Mouse (Mus musculus) adrenal gland, postnatal 36 days (tissue): ENCODE measurements around the gene Adm2. TPM values are rescaled to one million over a fixed set of nuclear protein-coding genes. Genes with fewer than 3 reads are reported as not detected.

Experiments used
- DNase-seq, 2 experiments: peaks; one replicate each; pipeline ENCODE4 v3.0.0; 2021; ENCODE audit warnings: mixed read lengths in 1 of 2
- microRNA-seq: library from miRNA; unstranded; fragments of <30 nt; microRNA quantifications from one replicate; pipeline ENCODE4 v1.2.0, GENCODE M21; 2021
- total RNA-seq, 2 experiments: library from RNA; stranded (reverse); gene quantifications; 2 replicates each; pipeline ENCODE4 v1.2.3; 2021

Gene Adm2
- total RNA-seq, 2 experiments from 2014 or later, result not detected

GRCm38 (mm10) chr15:89356372-89356771 is 33.9 kb downstream of the Adm2 start:
- peak; percentile 73 to 81 for DNase-seq

DNA sequence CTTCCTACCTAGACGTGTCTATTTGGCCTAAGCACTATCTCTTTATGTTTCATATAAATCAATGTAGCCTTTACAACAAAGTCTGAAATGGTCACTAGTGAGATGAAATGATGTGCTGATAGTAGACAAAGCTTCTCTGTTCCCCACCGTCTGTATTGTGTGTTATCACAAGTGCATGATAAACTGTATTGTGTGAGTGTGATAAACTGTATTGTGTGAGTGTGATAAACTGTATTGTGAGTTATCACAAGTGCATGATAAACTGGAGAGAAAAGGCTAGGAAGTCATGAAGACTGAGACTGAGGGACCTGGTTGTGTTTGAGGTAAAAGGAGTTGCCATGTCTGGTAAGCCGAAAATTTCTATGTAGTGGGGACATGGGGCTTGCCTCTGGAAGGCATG is 36.3 kb downstream of the Adm2 start:
- no peak for DNase-seq

- no peak for DNase-seq
Measured at GRCm38 (mm10) chr15:89363051-89363450, 40.5 kb downstream of the Adm2 start.

DNA sequence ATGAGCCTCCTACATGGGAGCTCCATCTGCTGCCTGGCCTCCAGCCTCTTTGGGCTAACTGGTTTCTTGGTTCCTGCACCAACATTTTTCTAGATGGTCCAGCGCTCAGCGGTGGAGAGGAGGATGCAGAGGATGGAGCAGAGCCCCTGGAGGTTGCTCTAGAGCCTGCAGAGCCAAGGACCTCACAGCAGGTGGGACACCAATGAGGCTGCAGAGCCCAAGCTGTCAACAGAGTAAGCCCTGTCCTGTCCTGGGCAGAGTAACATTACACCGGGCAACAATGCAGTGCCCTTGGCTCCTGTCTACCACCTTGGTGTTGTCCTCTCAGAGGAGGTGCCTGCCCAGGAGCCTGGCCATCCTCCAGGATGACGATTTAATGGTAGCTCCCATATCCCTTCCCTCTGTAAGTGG is 42.6 kb downstream of the Adm2 start:
- DNase-seq, result no peak

DNA sequence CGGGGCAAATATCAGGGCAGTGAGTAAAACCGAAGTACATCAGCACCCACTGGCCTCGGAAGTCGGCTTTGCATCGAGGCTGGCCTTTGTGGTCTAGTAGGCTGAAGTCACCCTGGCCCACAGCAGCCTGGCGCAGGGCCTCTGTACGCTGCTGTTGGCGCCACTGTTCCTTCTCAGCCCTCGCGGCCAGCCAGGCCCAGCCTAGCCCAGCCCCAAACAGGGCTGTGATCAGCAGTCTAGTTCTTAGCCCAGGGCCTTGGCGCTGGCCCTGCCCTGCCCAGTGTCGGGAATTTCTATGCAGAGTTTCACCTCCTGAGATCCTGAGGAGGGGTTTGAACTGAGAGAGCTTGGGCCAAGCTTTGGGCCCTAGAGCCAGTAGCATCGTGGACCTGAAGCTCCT is 49.5 kb downstream of the Adm2 start:
- DNase-seq, result no peak

DNA sequence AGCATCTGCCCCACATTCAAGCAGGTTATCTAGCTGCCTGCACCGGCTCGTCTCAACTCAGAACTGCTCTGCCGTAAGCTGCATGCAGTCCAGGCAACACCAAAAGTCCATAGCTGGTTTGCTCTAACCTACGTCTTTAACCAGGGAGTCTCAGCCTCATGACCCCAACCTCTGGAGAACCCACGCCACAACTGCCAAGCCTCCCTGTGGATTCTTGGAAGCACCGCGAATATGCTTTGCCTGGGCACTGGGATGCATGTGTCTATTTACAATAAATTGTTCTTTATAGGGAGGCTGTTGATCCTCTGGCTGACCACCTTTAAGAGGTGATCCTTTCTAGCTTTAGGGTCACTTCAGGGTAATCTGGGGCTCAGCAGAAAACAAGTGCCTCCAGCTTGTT is 50.0 kb downstream of the Adm2 start:
- no peak for DNase-seq

DNA sequence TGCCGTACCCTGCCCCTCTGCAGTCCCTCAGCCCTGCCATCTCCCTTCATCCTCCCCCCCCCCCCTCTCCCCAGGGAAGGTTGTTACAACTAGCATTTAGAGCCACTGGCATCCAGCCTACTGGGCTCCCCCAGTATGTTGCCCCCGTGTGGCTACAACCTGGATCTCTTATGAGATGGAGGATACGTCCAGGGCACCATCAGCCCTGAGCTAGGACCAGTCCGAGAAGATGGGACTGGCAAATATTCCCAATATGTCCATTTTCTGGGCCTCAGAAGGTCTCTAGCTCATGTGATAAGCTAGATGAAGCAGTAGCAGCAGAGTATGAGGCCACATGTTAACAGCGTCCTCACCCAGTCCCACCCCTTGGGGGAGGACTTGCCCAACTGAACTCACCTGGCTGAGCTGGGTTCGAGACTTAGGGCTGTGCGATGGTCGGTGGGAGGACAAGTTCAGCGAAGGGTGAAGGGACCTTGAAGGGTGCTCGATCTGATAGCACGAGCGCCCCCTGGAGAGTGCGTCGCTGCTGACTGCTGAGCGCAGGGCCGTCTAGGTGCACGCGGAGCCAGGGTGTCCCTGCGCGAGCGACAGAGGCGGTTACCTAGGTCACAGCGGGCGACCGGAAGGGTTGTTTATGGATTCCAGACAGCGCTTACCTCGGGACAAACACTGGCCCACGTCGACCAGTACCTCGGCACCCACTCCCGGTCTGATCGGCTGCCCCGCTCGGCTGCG is 50.7 kb downstream of the Adm2 start:
- peak; percentile 89 to 91 for DNase-seq

DNA sequence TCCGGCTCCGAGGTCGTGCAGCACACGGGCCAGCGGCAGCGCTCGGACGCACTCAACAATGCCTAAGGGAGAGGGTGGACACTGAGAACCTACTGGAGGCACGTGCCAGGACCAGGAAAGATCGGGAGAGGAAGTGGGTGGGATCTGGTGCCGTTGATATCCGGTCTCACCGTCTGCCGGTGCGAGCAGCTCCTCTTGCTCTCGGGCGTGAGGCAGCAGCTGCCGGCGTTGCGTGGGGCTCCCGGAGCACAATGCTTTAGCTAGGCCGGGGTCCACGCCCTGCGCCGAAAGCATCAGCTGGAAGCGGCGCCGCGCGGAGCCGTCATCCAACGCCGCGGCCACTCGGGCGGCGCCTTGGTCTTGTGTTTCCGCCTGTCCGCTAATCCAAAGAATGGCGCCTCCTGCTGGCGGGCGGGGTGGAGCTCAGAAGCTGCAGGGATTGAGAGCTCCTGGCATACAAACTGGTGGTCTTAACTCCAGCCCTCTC is 51.3 kb downstream of the Adm2 start, which contains the start of gene Sco2:
Gene Sco2, minus strand, starts transcription at position 85 of the 487 bp plus-strand sequence.
- peak; percentile 95 to 97 for DNase-seq

Small RNAs within 50 kb of the gene (microRNA-seq; reads per million reads assigned to microRNA genes)
- gene Mir6959, result not detected

Other genes starting within 250 kb of the Adm2 start
- 10 to 100 TPM; 41.7 to 43.4 TPM for gene Trabd, start 247.6 kb upstream of the Adm2 start, total RNA-seq
- gene Selenoo, start 233.6 kb upstream of the Adm2 start, total RNA-seq, result 10 to 100 TPM; 29.8 to 44.9 TPM
- gene Tubgcp6, start 199.6 kb upstream of the Adm2 start, total RNA-seq, result 10 to 100 TPM; 13.4 to 16.4 TPM
- 10 to 100 TPM in 1 of 2 experiments, 1 to 10 TPM in 1; 9.9 to 14.3 TPM for gene Hdac10, start 194.0 kb upstream of the Adm2 start, total RNA-seq
- 10 to 100 TPM in 1 of 2 experiments, 1 to 10 TPM in 1; 8.8 to 10.6 TPM for gene Mapk12, start 182.0 kb upstream of the Adm2 start, total RNA-seq
- 1 to 10 TPM; 2.5 to 3.7 TPM for gene Mapk11, start 173.1 kb upstream of the Adm2 start, total RNA-seq
- gene Plxnb2, start 141.9 kb upstream of the Adm2 start, total RNA-seq, result 100 to 1,000 TPM; 110 to 130 TPM
- gene Dennd6b, start 126.2 kb upstream of the Adm2 start, total RNA-seq, result 1 to 10 TPM; 4.9 to 5.2 TPM
- 10 to 100 TPM; 39.6 to 49.0 TPM for gene Ppp6r2, start 111.2 kb upstream of the Adm2 start, total RNA-seq
- gene Sbf1, start 7.4 kb upstream of the Adm2 start, total RNA-seq, result 10 to 100 TPM; 76.7 to 88.9 TPM
- not detected for gene Miox, start 11.7 kb downstream of the Adm2 start, total RNA-seq
- gene Lmf2, start 32.9 kb downstream of the Adm2 start, total RNA-seq, result 10 to 100 TPM; 36.8 to 38.2 TPM
- gene Ncaph2, start 33.0 kb downstream of the Adm2 start, total RNA-seq, result 10 to 100 TPM; 83.1 to 87.5 TPM
- 10 to 100 TPM; 29.7 to 32.4 TPM for gene Sco2, start 51.1 kb downstream of the Adm2 start, total RNA-seq
- under 1 TPM; 0.33 to 0.56 TPM for gene Tymp, start 54.3 kb downstream of the Adm2 start, total RNA-seq
- gene Odf3b, start 56.6 kb downstream of the Adm2 start, total RNA-seq, result not detected
- not detected for gene Klhdc7b, start 62.2 kb downstream of the Adm2 start, total RNA-seq
- gene Syce3, start 87.8 kb downstream of the Adm2 start, total RNA-seq, result not detected
- 100 to 1,000 TPM in 1 of 2 experiments, 10 to 100 TPM in 1; 84.6 to 143 TPM for gene Cpt1b, start 103.1 kb downstream of the Adm2 start, total RNA-seq
- gene C730034F03Rik, start 106.9 kb downstream of the Adm2 start, total RNA-seq, result 1 to 10 TPM; 1.3 to 1.4 TPM
- gene Gm44502, start 107.0 kb downstream of the Adm2 start, total RNA-seq, result 1 to 10 TPM in 1 of 2 experiments, not detected in 1; 1.4 TPM
- 10 to 100 TPM; 57.8 to 63.2 TPM for gene Chkb, start 107.2 kb downstream of the Adm2 start, total RNA-seq
- 1 to 10 TPM; 6.6 to 8.5 TPM for gene Mapk8ip2, start 131.2 kb downstream of the Adm2 start, total RNA-seq
- 10 to 100 TPM; 20.7 to 22.4 TPM for gene Arsa, start 154.7 kb downstream of the Adm2 start, total RNA-seq
- 10 to 100 TPM; 30.7 to 51.0 TPM for gene Shank3, start 176.9 kb downstream of the Adm2 start, total RNA-seq
- not detected for gene Acr, start 245.6 kb downstream of the Adm2 start, total RNA-seq